In the genomic region with DNA sequence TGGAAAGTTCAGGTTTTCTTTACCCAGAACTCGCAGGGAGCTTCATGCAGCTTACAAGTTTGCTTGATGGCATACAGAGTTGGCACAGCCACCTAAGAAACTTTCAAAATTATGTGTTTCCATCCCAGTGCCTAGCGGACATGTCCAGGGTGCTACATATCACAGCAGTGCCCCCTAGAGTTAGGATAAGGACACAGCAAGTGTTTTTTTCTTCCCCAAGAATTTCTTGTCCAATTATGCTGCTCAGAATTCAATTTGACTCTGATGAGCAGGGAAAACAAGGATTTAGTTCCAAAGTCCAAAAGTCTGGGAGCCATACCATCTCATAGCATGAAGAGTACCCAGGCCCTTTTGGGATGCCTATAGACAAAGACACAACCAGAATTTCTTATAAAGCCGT, we compare ENCODE assay signal across 10 mouse cellular contexts. TPM values are rescaled to one million over a fixed set of nuclear protein-coding genes. Genes with fewer than 3 reads are reported as not detected.
A peak's percentile ranks its signal among the peaks of the same experiment; 100 is the strongest.
DNase-seq lines count a peak whose midpoint lies in the region; ATAC-seq lines count a peak whose summit lies in the region.
"Had no signal": no experiment of that assay in that cellular context is flagged by ENCODE, and none has a peak within 500 bp of the region (broad histone marks: within the 10 kb centered on the region; RNA-seq: fewer than 3 reads in every experiment).

No protein-coding gene starts in this region.

- peak; percentile 62; the same call in 1 of the 2 replicates for ATAC-seq in common myeloid progenitor, adult 5-6 weeks (replicated peaks; ENCODE audit: low read depth, poor library complexity, severe bottlenecking)
- ATAC-seq in erythroid progenitor cell, adult 5-6 weeks (replicated peaks; ENCODE audit: low FRiP score, poor library complexity, severe bottlenecking) = no peak
- ATAC-seq: hindbrain, embryonic 16.5 days had no signal

- DNase-seq in adrenal gland, postnatal 14 days = peak; percentile 48
- no peak for DNase-seq in adrenal gland, postnatal 4 days (ENCODE audit: low spot score in 2 of 2)
- DNase-seq in layer of hippocampus, adult 11-12 months (ENCODE audit: low spot score) = peak; percentile 44
- no peak for DNase-seq in layer of hippocampus, postnatal 25 days (ENCODE audit: extremely low spot score in 1 of 2, low spot score in 1 of 2)
- peak; percentile 48 for DNase-seq in A20 (ENCODE audit: low read depth, low spot score)
- no peak for DNase-seq in testis, postnatal 14 days (ENCODE audit: low spot score)
- DNase-seq: cerebellum, postnatal 36 days had no signal

RNA-seq across cellular contexts. Expression of a gene that starts 43.8 kb away (rescaled TPM):
- 0.11 TPM in 2 replicates for total RNA-seq in adrenal gland, postnatal 14 days (2021)
- total RNA-seq in adrenal gland, postnatal 4 days (2021) = 10 to 100 TPM in 1 of 2 experiments, 1 to 10 TPM in 1; 3.7 to 12.2 TPM
- under 1 TPM; 0.07 to 0.09 TPM for total RNA-seq in layer of hippocampus, postnatal 25 days (2021)
- total RNA-seq in common myeloid progenitor, adult 5-6 weeks (2017) = 0.29 and 0.91 TPM in 2 replicates
- not detected in 2 replicates for total RNA-seq in erythroid progenitor cell, adult 5-6 weeks (2015; ENCODE audit: low replicate concordance)
- total RNA-seq in erythroid progenitor cell, adult 5-6 weeks (2017; ENCODE audit: low replicate concordance) = not detected in 2 replicates

RNA-seq across cellular contexts. Expression of a gene that starts 50.9 kb away (rescaled TPM):
- 13.7 and 15.7 TPM in 2 replicates for total RNA-seq in adrenal gland, postnatal 14 days (2021)
- 10 to 100 TPM; 22.9 to 25.0 TPM for total RNA-seq in adrenal gland, postnatal 4 days (2021)
- 1 to 10 TPM; 2.0 to 2.5 TPM for total RNA-seq in layer of hippocampus, postnatal 25 days (2021)
- total RNA-seq in common myeloid progenitor, adult 5-6 weeks (2017) = 28.2 and 42.0 TPM in 2 replicates
- 25.6 and 37.7 TPM in 2 replicates for total RNA-seq in erythroid progenitor cell, adult 5-6 weeks (2015; ENCODE audit: low replicate concordance)
- 14.0 and 35.9 TPM in 2 replicates for total RNA-seq in erythroid progenitor cell, adult 5-6 weeks (2017; ENCODE audit: low replicate concordance)

RNA-seq across cellular contexts. Expression of a gene that starts 59.1 kb away (rescaled TPM):
- 0.86 and 19.1 TPM in 2 replicates for total RNA-seq in adrenal gland, postnatal 14 days (2021)
- total RNA-seq in adrenal gland, postnatal 4 days (2021) = 1 to 10 TPM; 5.4 to 9.1 TPM
- not detected for total RNA-seq in layer of hippocampus, postnatal 25 days (2021)
- not detected in 2 replicates for total RNA-seq in common myeloid progenitor, adult 5-6 weeks (2017)
- total RNA-seq in erythroid progenitor cell, adult 5-6 weeks (2015; ENCODE audit: low replicate concordance) = not detected in 2 replicates
- total RNA-seq in erythroid progenitor cell, adult 5-6 weeks (2017; ENCODE audit: low replicate concordance) = not detected in 2 replicates

Comparison
In these comparisons a context has a peak if more than half of its experiments do, and no peak if none do; other contexts are left out.
1. DNase-seq: peak in adrenal gland, postnatal 14 days (single experiment), layer of hippocampus, adult 11-12 months (single experiment) and A20 (single experiment); none in adrenal gland, postnatal 4 days (0 of 2), layer of hippocampus, postnatal 25 days (0 of 2) and testis, postnatal 14 days (single experiment).